Mouse (Mus musculus): ENCODE measurements around the gene Vrk2.

Vrk2 gene

GRCm38 (mm10) chr11:26551551-26551950 is 42.2 kb downstream of the Vrk2 start:
- no peak for DNase-seq (ENCODE audit: low spot score)

- no peak for DNase-seq (ENCODE audit: low spot score)
These were observed 56.0 kb downstream of the Vrk2 start for GRCm38 (mm10) chr11:26537816-26538215.

- no peak for DNase-seq (ENCODE audit: low spot score)
These were observed 60.0 kb downstream of the Vrk2 start for GRCm38 (mm10) chr11:26533828-26534119.

GRCm38 (mm10) chr11:26532994-26533827 is 60.6 kb downstream of the Vrk2 start:
- no peak for DNase-seq (ENCODE audit: low spot score)

- DNase-seq (ENCODE audit: low spot score) = no peak
These were observed 66.9 kb downstream of the Vrk2 start for GRCm38 (mm10) chr11:26526861-26527260.

GRCm38 (mm10) chr11:26518991-26519390 is 74.8 kb downstream of the Vrk2 start:
- no peak for DNase-seq (ENCODE audit: low spot score)

- no peak for DNase-seq (ENCODE audit: low spot score)
These were observed 77.7 kb downstream of the Vrk2 start for GRCm38 (mm10) chr11:26516086-26516485.

- no peak for DNase-seq (ENCODE audit: low spot score)
These were observed 80.1 kb downstream of the Vrk2 start for GRCm38 (mm10) chr11:26513683-26514082.

- no peak for DNase-seq (ENCODE audit: low spot score)
These were observed 97.8 kb downstream of the Vrk2 start for GRCm38 (mm10) chr11:26495951-26496350.

- no peak for DNase-seq (ENCODE audit: low spot score)
These were observed 103.9 kb downstream of the Vrk2 start for GRCm38 (mm10) chr11:26489761-26490466.

- no peak for DNase-seq (ENCODE audit: low spot score)
These were observed 112.0 kb downstream of the Vrk2 start for GRCm38 (mm10) chr11:26481691-26482242.

- no peak for DNase-seq (ENCODE audit: low spot score)
These were observed 116.6 kb downstream of the Vrk2 start for GRCm38 (mm10) chr11:26477037-26477739.

GRCm38 (mm10) chr11:26454081-26454480 is 139.7 kb downstream of the Vrk2 start:
- DNase-seq (ENCODE audit: low spot score) = no peak

- no peak for DNase-seq (ENCODE audit: low spot score)
These were observed 141.1 kb downstream of the Vrk2 start for GRCm38 (mm10) chr11:26452693-26453092.

- no peak for DNase-seq (ENCODE audit: low spot score)
These were observed 142.6 kb downstream of the Vrk2 start for GRCm38 (mm10) chr11:26451228-26451627.

- no peak for DNase-seq (ENCODE audit: low spot score)
These were observed 143.2 kb downstream of the Vrk2 start for GRCm38 (mm10) chr11:26450636-26451035.

- no peak for DNase-seq (ENCODE audit: low spot score)
These were observed 144.0 kb downstream of the Vrk2 start for GRCm38 (mm10) chr11:26449789-26450188.

- no peak for DNase-seq (ENCODE audit: low spot score)
These were observed 149.4 kb downstream of the Vrk2 start for GRCm38 (mm10) chr11:26444374-26444773.

GRCm38 (mm10) chr11:26441121-26441520 is 152.7 kb downstream of the Vrk2 start:
- DNase-seq (ENCODE audit: low spot score) = no peak

GRCm38 (mm10) chr11:26437818-26438217 is 156.0 kb downstream of the Vrk2 start:
- no peak for DNase-seq (ENCODE audit: low spot score)

GRCm38 (mm10) chr11:26434229-26434628 is 159.6 kb downstream of the Vrk2 start:
- DNase-seq (ENCODE audit: low spot score) = no peak

GRCm38 (mm10) chr11:26421472-26421871 is 172.3 kb downstream of the Vrk2 start:
- DNase-seq (ENCODE audit: low spot score) = no peak
